Mouse (Mus musculus): ENCODE measurements around the gene Gls. TPM values are rescaled to one million over a fixed set of nuclear protein-coding genes. Genes with fewer than 3 reads are reported as not detected.

Gls gene
- polyA plus RNA-seq, 1 experiment from 2014 or later = 32.0 TPM

- Histone ChIP-seq H3K4me3 (replicated peaks; ENCODE audit: low read depth, low read length) (no peak overlapping the region), H3K27ac (peak overlapping the region; percentile 57), H3K9me3 (replicated peaks; ENCODE audit: low read length) (no peaks in the 10 kb centered on the region), H3K4me1 (replicated peaks; ENCODE audit: insufficient read depth, low read length) (0 out of 2 replicates have a peak, but pooled peaks cover 6% of the 10 kb centered on the region), H3K27me3 (ENCODE audit: insufficient read depth, low read length) (no peaks in the 10 kb centered on the region), H3K9ac (ENCODE audit: low read depth, low read length) (no peak overlapping the region), H3K36me3 (ENCODE audit: insufficient read depth, low read length) (peaks cover 23% of the 10 kb centered on the region; the same call in 1 of the 2 replicates), H3K4me2 (ENCODE audit: low read length) (no peak overlapping the region)
- peak; percentile 87 for ATAC-seq (replicated peaks; ENCODE audit: low FRiP score, low read depth)
- WGBS = 52% methylated on average over 8 of the region's 8 CpGs
- DNase-seq (ENCODE audit: low spot score) = peak; percentile 68
- TF ChIP-seq CTCF (IDR thresholded peaks at IDR 0.05; ENCODE audit: low read depth) = no peak
Measured at GRCm38 (mm10) chr1:52154890-52155289, 78.1 kb downstream of the Gls start.

GRCm38 (mm10) chr1:52152936-52153335 lies 80.1 kb downstream of the Gls start:
- ATAC-seq (replicated peaks; ENCODE audit: low FRiP score, low read depth) (no peak), DNase-seq (ENCODE audit: low spot score) (no peak)
- Histone ChIP-seq H3K27ac (no peak overlapping the region), H3K9me3 (replicated peaks; ENCODE audit: low read length) (no peaks in the 10 kb centered on the region), H3K4me2 (ENCODE audit: low read length) (no peak overlapping the region), H3K36me3 (ENCODE audit: insufficient read depth, low read length) (peaks cover 23% of the 10 kb centered on the region; the same call in 1 of the 2 replicates), H3K9ac (ENCODE audit: low read depth, low read length) (no peak overlapping the region), H3K27me3 (ENCODE audit: insufficient read depth, low read length) (no peaks in the 10 kb centered on the region), H3K4me3 (replicated peaks; ENCODE audit: low read depth, low read length) (no peak overlapping the region), H3K4me1 (replicated peaks; ENCODE audit: insufficient read depth, low read length) (0 out of 2 replicates have a peak, but pooled peaks cover 6% of the 10 kb centered on the region)
- 50% methylated on average over 3 of the region's 3 CpGs for WGBS
- TF ChIP-seq CTCF (IDR thresholded peaks at IDR 0.05; ENCODE audit: low read depth) = no peak

- Histone ChIP-seq H3K4me2 (ENCODE audit: low read length) (no peak overlapping the region), H3K9me3 (replicated peaks; ENCODE audit: low read length) (no peaks in the 10 kb centered on the region), H3K36me3 (ENCODE audit: insufficient read depth, low read length) (peaks cover 23% of the 10 kb centered on the region; the same call in 1 of the 2 replicates), H3K4me1 (replicated peaks; ENCODE audit: insufficient read depth, low read length) (0 out of 2 replicates have a peak, but pooled peaks cover 6% of the 10 kb centered on the region), H3K27ac (no peak overlapping the region), H3K9ac (ENCODE audit: low read depth, low read length) (no peak overlapping the region), H3K4me3 (replicated peaks; ENCODE audit: low read depth, low read length) (no peak overlapping the region), H3K27me3 (ENCODE audit: insufficient read depth, low read length) (no peaks in the 10 kb centered on the region)
- 44% methylated on average over 13 of the region's 13 CpGs for WGBS
- TF ChIP-seq CTCF (IDR thresholded peaks at IDR 0.05; ENCODE audit: low read depth) = no peak
- no peak for DNase-seq (ENCODE audit: low spot score)
- ATAC-seq (replicated peaks; ENCODE audit: low FRiP score, low read depth) = no peak
Measured at GRCm38 (mm10) chr1:52152369-52152768, 80.7 kb downstream of the Gls start.

GRCm38 (mm10) chr1:52151166-52151565 lies 81.9 kb downstream of the Gls start:
- WGBS = 98% methylated on average over 5 of the region's 5 CpGs
- no peak overlapping the region for H3K27ac ChIP-seq

GRCm38 (mm10) chr1:52150676-52151075 lies 82.4 kb downstream of the Gls start:
- TF ChIP-seq CTCF (IDR thresholded peaks at IDR 0.05; ENCODE audit: low read depth) = no peak

More at GRCm38 (mm10) chr1:52151166-52151565, 81.9 kb downstream of the Gls start:
- Histone ChIP-seq H3K27me3 (ENCODE audit: insufficient read depth, low read length) (no peaks in the 10 kb centered on the region), H3K9ac (ENCODE audit: low read depth, low read length) (no peak overlapping the region), H3K4me2 (ENCODE audit: low read length) (no peak overlapping the region), H3K36me3 (ENCODE audit: insufficient read depth, low read length) (peaks cover 23% of the 10 kb centered on the region; the same call in 1 of the 2 replicates), H3K9me3 (replicated peaks; ENCODE audit: low read length) (no peaks in the 10 kb centered on the region), H3K4me3 (replicated peaks; ENCODE audit: low read depth, low read length) (no peak overlapping the region), H3K4me1 (replicated peaks; ENCODE audit: insufficient read depth, low read length) (0 out of 2 replicates have a peak, but pooled peaks cover 6% of the 10 kb centered on the region)
- ATAC-seq (replicated peaks; ENCODE audit: low FRiP score, low read depth) = no peak
- no peak for DNase-seq (ENCODE audit: low spot score)
- TF ChIP-seq CTCF (IDR thresholded peaks at IDR 0.05; ENCODE audit: low read depth) = no peak

GRCm38 (mm10) chr1:52149934-52150346 lies 83.1 kb downstream of the Gls start:
- Histone ChIP-seq H3K36me3 (ENCODE audit: insufficient read depth, low read length) (peaks cover 23% of the 10 kb centered on the region), H3K9me3 (replicated peaks; ENCODE audit: low read length) (no peaks in the 10 kb centered on the region), H3K27me3 (ENCODE audit: insufficient read depth, low read length) (no peaks in the 10 kb centered on the region), H3K27ac (no peak overlapping the region; the same call in 1 of the 2 replicates), H3K9ac (ENCODE audit: low read depth, low read length) (no peak overlapping the region), H3K4me2 (ENCODE audit: low read length) (no peak overlapping the region), H3K4me3 (replicated peaks; ENCODE audit: low read depth, low read length) (no peak overlapping the region), H3K4me1 (replicated peaks; ENCODE audit: insufficient read depth, low read length) (0 out of 2 replicates have a peak, but pooled peaks cover 6% of the 10 kb centered on the region)
- ATAC-seq (replicated peaks; ENCODE audit: low FRiP score, low read depth) = no peak
- TF ChIP-seq CTCF (IDR thresholded peaks at IDR 0.05; ENCODE audit: low read depth) = no peak
- WGBS = 68% methylated on average over 9 of the region's 9 CpGs
- no peak for DNase-seq (ENCODE audit: low spot score)

More at GRCm38 (mm10) chr1:52150676-52151075, 82.4 kb downstream of the Gls start:
- Histone ChIP-seq H3K4me1 (replicated peaks; ENCODE audit: insufficient read depth, low read length) (0 out of 2 replicates have a peak, but pooled peaks cover 6% of the 10 kb centered on the region), H3K9ac (ENCODE audit: low read depth, low read length) (no peak overlapping the region), H3K27ac (no peak overlapping the region), H3K9me3 (replicated peaks; ENCODE audit: low read length) (no peaks in the 10 kb centered on the region), H3K27me3 (ENCODE audit: insufficient read depth, low read length) (no peaks in the 10 kb centered on the region), H3K4me3 (replicated peaks; ENCODE audit: low read depth, low read length) (no peak overlapping the region), H3K36me3 (ENCODE audit: insufficient read depth, low read length) (peaks cover 23% of the 10 kb centered on the region; the same call in 1 of the 2 replicates), H3K4me2 (ENCODE audit: low read length) (no peak overlapping the region)
- no peak for ATAC-seq (replicated peaks; ENCODE audit: low FRiP score, low read depth)
- no peak for DNase-seq (ENCODE audit: low spot score)
- 35% methylated on average over 11 of the region's 11 CpGs for WGBS
